Mouse (Mus musculus) hindbrain, embryonic 12.5 days (tissue): ENCODE results near the gene Arid2. TPM values are rescaled to one million over a fixed set of nuclear protein-coding genes. Genes with fewer than 3 reads are reported as not detected.

Source experiments
- microRNA-seq: library from miRNA; unstranded; fragments of <30 nt; microRNA quantifications from one replicate; pipeline ENCODE4, GENCODE M21; 2017
- polyA plus RNA-seq: library from polyadenylated mRNA; unstranded; fragments of >200 nt; fragmentation: Nextera tagmentation; extraction: Ambion mirVana; gene quantifications from 2 replicates; pipeline ENCODE4 v1.2.1, GENCODE M21; 2016

The Arid2 gene
- polyA plus RNA-seq, 1 experiment from 2014 or later: 37.3 TPM

Small RNA genes within 50 kb of the gene (microRNA-seq; reads per million reads assigned to microRNA genes)
- gene Gm25397: not detected

Other genes starting within 250 kb of the Arid2 start
- gene Scaf11, start 173.3 kb downstream of the Arid2 start, polyA plus RNA-seq: 81.3 and 84.2 TPM in 2 replicates